Mouse (Mus musculus) brain, embryonic 14.5 days (tissue): ENCODE data around the gene Aldh3b2. TPM values are rescaled to one million over a fixed set of nuclear protein-coding genes. Genes with fewer than 3 reads are reported as not detected.

ENCODE experiments used
- DNase-seq: peaks from one replicate; pipeline ENCODE4 v3.0.0-alpha.2; 2011; ENCODE audit warnings: low read depth
- CTCF ChIP-seq: fragments of 200-500 bp; IDR thresholded peaks from 2 replicates; pipeline ENCODE4 v1.5.1; 2012; ENCODE audit warnings: inconsistent platforms, mild to moderate bottlenecking, moderate library complexity, borderline replicate concordance; ENCODE audit not compliant: insufficient read depth, insufficient read length; ENCODE audit errors: extremely low read depth
- POLR2A ChIP-seq: fragments of 200-500 bp; IDR thresholded peaks from 2 replicates; pipeline ENCODE4 v1.6.1; 2012; ENCODE audit warnings: mild to moderate bottlenecking, inconsistent platforms, borderline replicate concordance; ENCODE audit not compliant: poor library complexity, insufficient read depth, insufficient read length, severe bottlenecking; ENCODE audit errors: extremely low read depth
- polyA plus RNA-seq: library from polyadenylated mRNA; depleted of rRNA; stranded (reverse); fragments of >200 nt; gene quantifications from 2 replicates; pipeline ENCODE4 v1.2.3, GENCODE M21; 2012; rRNA removed

Gene Aldh3b2
- polyA plus RNA-seq, 1 experiment = 1.3 TPM

GRCm38 (mm10) chr19:4018743-4019583 lies 46.8 kb downstream of the Aldh3b2 start:
- TF ChIP-seq CTCF = peak; percentile 77
- TF ChIP-seq POLR2A = no peak
- DNase-seq = peak; percentile 89

DNA sequence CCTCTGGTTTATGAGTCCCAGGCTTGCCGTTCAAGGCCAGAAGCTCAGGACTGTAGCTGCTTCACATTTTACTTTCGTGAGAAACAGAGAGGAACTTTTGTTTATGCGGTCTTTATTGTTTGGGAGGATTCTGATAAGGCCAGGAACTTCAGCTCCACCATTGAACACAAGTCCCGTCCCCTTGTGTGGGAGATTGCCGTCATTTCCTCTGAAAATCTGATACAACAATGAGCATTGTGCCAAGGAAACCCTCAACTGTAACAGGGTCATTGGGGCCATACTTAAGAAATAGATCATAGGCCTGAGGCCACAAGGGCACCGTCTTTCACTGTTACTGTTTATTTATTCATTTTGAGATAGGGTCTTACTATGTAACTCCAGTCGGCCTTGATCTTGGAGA lies 51.1 kb downstream of the Aldh3b2 start:
- no peak for DNase-seq
- TF ChIP-seq POLR2A (no peak), CTCF (no peak)

- no peak for DNase-seq
- no peak for TF ChIP-seq POLR2A
- TF ChIP-seq CTCF = no peak
Measured at GRCm38 (mm10) chr19:4027576-4027975, 55.4 kb downstream of the Aldh3b2 start.

Other genes with a start within 250 kb of the Aldh3b2 start
- 46.7 and 62.8 TPM in 2 replicates for gene Kmt5b, start 204.9 kb upstream of the Aldh3b2 start, polyA plus RNA-seq
- gene Chka, start 120.6 kb upstream of the Aldh3b2 start, polyA plus RNA-seq = 79.9 and 89.6 TPM in 2 replicates
- 31.4 and 45.2 TPM in 2 replicates for gene Tcirg1, start 65.2 kb upstream of the Aldh3b2 start, polyA plus RNA-seq
- 184 and 218 TPM in 2 replicates for gene Ndufs8, start 59.6 kb upstream of the Aldh3b2 start, polyA plus RNA-seq
- 1.2 and 1.8 TPM in 2 replicates for gene Aldh3b1, start 42.5 kb upstream of the Aldh3b2 start, polyA plus RNA-seq
- gene Unc93b1, start 37.1 kb upstream of the Aldh3b2 start, polyA plus RNA-seq = 12.3 and 13.4 TPM in 2 replicates
- gene Aldh3b3, start 13.7 kb upstream of the Aldh3b2 start, polyA plus RNA-seq = 0.01 and 0.05 TPM in 2 replicates
- 2.5 and 2.7 TPM in 2 replicates for gene Acy3, start 14.2 kb downstream of the Aldh3b2 start, polyA plus RNA-seq
- gene Tbx10, start 20.4 kb downstream of the Aldh3b2 start, polyA plus RNA-seq = 0.16 and 0.46 TPM in 2 replicates
- 16.4 and 17.5 TPM in 2 replicates for gene Nudt8, start 28.3 kb downstream of the Aldh3b2 start, polyA plus RNA-seq
- 8.3 and 9.0 TPM in 2 replicates for gene Gm49405, start 28.3 kb downstream of the Aldh3b2 start, polyA plus RNA-seq
- 18.4 and 22.7 TPM in 2 replicates for gene Doc2g, start 31.0 kb downstream of the Aldh3b2 start, polyA plus RNA-seq
- gene Ndufv1, start 40.5 kb downstream of the Aldh3b2 start, polyA plus RNA-seq = 174 and 194 TPM in 2 replicates
- gene Gstp1, start 65.7 kb downstream of the Aldh3b2 start, polyA plus RNA-seq = 266 and 307 TPM in 2 replicates
- 2.9 and 9.0 TPM in 2 replicates for gene Gstp2, start 73.7 kb downstream of the Aldh3b2 start, polyA plus RNA-seq
- not detected in 2 replicates for gene Gstp3, start 87.2 kb downstream of the Aldh3b2 start, polyA plus RNA-seq
- not detected in 2 replicates for gene Cabp2, start 109.2 kb downstream of the Aldh3b2 start, polyA plus RNA-seq
- 56.1 and 82.2 TPM in 2 replicates for gene Cdk2ap2, start 124.9 kb downstream of the Aldh3b2 start, polyA plus RNA-seq
- gene Pitpnm1, start 127.7 kb downstream of the Aldh3b2 start, polyA plus RNA-seq = 149 and 158 TPM in 2 replicates
- 80.0 and 88.6 TPM in 2 replicates for gene Aip, start 153.5 kb downstream of the Aldh3b2 start, polyA plus RNA-seq
- 0.08 TPM in 2 replicates for gene Gpr152, start 167.5 kb downstream of the Aldh3b2 start, polyA plus RNA-seq
- 0.05 and 0.19 TPM in 2 replicates for gene Cabp4, start 171.7 kb downstream of the Aldh3b2 start, polyA plus RNA-seq
- 210 and 237 TPM in 2 replicates for gene Coro1b, start 176.3 kb downstream of the Aldh3b2 start, polyA plus RNA-seq
- 1.5 and 2.0 TPM in 2 replicates for gene Ptprcap, start 181.3 kb downstream of the Aldh3b2 start, polyA plus RNA-seq
- gene Rps6kb2, start 191.0 kb downstream of the Aldh3b2 start, polyA plus RNA-seq = 59.5 and 87.7 TPM in 2 replicates
- 4.1 and 4.3 TPM in 2 replicates for gene Carns1, start 203.2 kb downstream of the Aldh3b2 start, polyA plus RNA-seq
- 1.8 and 2.2 TPM in 2 replicates for gene Tbc1d10c, start 219.0 kb downstream of the Aldh3b2 start, polyA plus RNA-seq
- 426 and 472 TPM in 2 replicates for gene Ppp1ca, start 219.7 kb downstream of the Aldh3b2 start, polyA plus RNA-seq
- gene Rad9a, start 229.3 kb downstream of the Aldh3b2 start, polyA plus RNA-seq = 32.7 and 49.1 TPM in 2 replicates
- 2.3 and 3.7 TPM in 2 replicates for gene Clcf1, start 241.9 kb downstream of the Aldh3b2 start, polyA plus RNA-seq
- not detected in 2 replicates for gene AC109138.7, start 242.0 kb downstream of the Aldh3b2 start, polyA plus RNA-seq